Mouse (Mus musculus): ENCODE measurements around the gene Klf6.

DNA sequence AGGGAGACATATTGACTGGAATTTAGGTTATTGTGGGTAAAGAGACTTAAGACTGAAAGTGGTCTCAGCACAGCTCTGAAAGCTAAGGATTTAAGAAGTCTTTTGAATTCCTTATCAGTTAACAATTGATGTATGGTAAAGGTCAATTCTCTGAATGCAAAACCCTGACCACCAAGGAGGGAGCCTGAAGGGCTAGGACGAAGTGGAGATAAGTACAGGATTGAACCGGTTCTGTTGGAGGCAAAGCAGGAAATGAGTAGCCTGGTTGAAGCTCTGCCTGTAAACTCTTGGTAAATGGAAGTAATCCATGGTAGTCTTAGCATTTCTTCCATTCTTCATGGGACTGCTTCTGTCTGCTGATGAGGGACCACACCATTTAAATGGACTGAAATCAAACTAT, 17.5 kb upstream of the Klf6 start:
- no peak for TF ChIP-seq CTCF (IDR thresholded peaks at IDR 0.05; ENCODE audit: low read depth, low read length)
- TF ChIP-seq GATA1 (IDR thresholded peaks at IDR 0.05; ENCODE audit: borderline replicate concordance, low read length), result no peak
- no peak for TF ChIP-seq POLR2AphosphoS5 (IDR thresholded peaks at IDR 0.05; ENCODE audit: insufficient replicate concordance, low read depth, low read length)
- TF ChIP-seq GATA2 (IDR thresholded peaks at IDR 0.05; ENCODE audit: borderline replicate concordance, low read depth, low read length), result no peak

All from G1E (cell line).